Mouse (Mus musculus): ENCODE measurements around the gene Phactr3. TPM values are rescaled to one million over a fixed set of nuclear protein-coding genes. Genes with fewer than 3 reads are reported as not detected.

The Phactr3 gene
- polyA plus RNA-seq, 1 experiment = not detected

- no peaks in the 10 kb centered on the region for H3K36me3 ChIP-seq (ENCODE audit: control insufficient read depth, insufficient read depth)
- H3K4me3 ChIP-seq = no peak overlapping the region
- no peaks in the 10 kb centered on the region for H3K79me2 ChIP-seq (ENCODE audit: control insufficient read depth, insufficient read depth)
- no peak overlapping the region for H3K4me2 ChIP-seq (ENCODE audit: low read depth)
- H3ac ChIP-seq (ENCODE audit: control insufficient read depth, insufficient read length) = no peak overlapping the region
- no peaks in the 10 kb centered on the region for H3K27me3 ChIP-seq (ENCODE audit: control insufficient read depth, insufficient read depth, insufficient read length)
- TF ChIP-seq TCF12 (IDR thresholded peaks at IDR 0.05; ENCODE audit: insufficient read depth, poor library complexity, severe bottlenecking) (no peak), MYOD1 (IDR thresholded peaks at IDR 0.05; ENCODE audit: control insufficient read depth in 1 of 3, insufficient read length in 2 of 3, low read depth in 2 of 3) (no peak), POLR2AphosphoS2 (IDR thresholded peaks at IDR 0.05; ENCODE audit: insufficient read length, low read depth) (no peak), E2F4 (IDR thresholded peaks at IDR 0.05; ENCODE audit: insufficient read depth) (no peak), CEBPB (IDR thresholded peaks at IDR 0.05; ENCODE audit: insufficient read depth, poor library complexity, severe bottlenecking) (no peak), MAX (IDR thresholded peaks at IDR 0.05; ENCODE audit: low read depth) (no peak), POLR2A (IDR thresholded peaks at IDR 0.05; ENCODE audit: insufficient read length, low read depth) (no peak), SRF (IDR thresholded peaks at IDR 0.05; ENCODE audit: control insufficient read depth, insufficient read length, low read depth) (no peak), REST (IDR thresholded peaks at IDR 0.05; ENCODE audit: insufficient read depth, insufficient read length) (no peak), TCF3 (IDR thresholded peaks at IDR 0.05; ENCODE audit: insufficient read length, low read depth) (no peak), USF1 (IDR thresholded peaks at IDR 0.05; ENCODE audit: low read depth) (no peak), MYOG (IDR thresholded peaks at IDR 0.05; ENCODE audit: control insufficient read depth in 1 of 3, insufficient read depth in 1 of 3, insufficient read length in 2 of 3, low read depth in 2 of 3) (no peak)
Observed at GRCm38 (mm10) chr2:178149312-178149711, 30.5 kb downstream of the Phactr3 start.

GRCm38 (mm10) chr2:178150697-178151096 lies 31.9 kb downstream of the Phactr3 start:
- TF ChIP-seq POLR2A (IDR thresholded peaks at IDR 0.05; ENCODE audit: insufficient read length, low read depth) = no peak
- no peak for TF ChIP-seq MYOG (IDR thresholded peaks at IDR 0.05; ENCODE audit: control insufficient read depth in 1 of 3, insufficient read depth in 1 of 3, insufficient read length in 2 of 3, low read depth in 2 of 3)
- no peak for TF ChIP-seq E2F4 (IDR thresholded peaks at IDR 0.05; ENCODE audit: insufficient read depth)
- no peak for TF ChIP-seq MYOD1 (IDR thresholded peaks at IDR 0.05; ENCODE audit: control insufficient read depth in 1 of 3, insufficient read length in 2 of 3, low read depth in 2 of 3)
- TF ChIP-seq REST (IDR thresholded peaks at IDR 0.05; ENCODE audit: insufficient read depth, insufficient read length) = no peak
- no peak for TF ChIP-seq USF1 (IDR thresholded peaks at IDR 0.05; ENCODE audit: low read depth)
- TF ChIP-seq MAX (IDR thresholded peaks at IDR 0.05; ENCODE audit: low read depth) = no peak
- no peak for TF ChIP-seq SRF (IDR thresholded peaks at IDR 0.05; ENCODE audit: control insufficient read depth, insufficient read length, low read depth)
- no peak for TF ChIP-seq TCF3 (IDR thresholded peaks at IDR 0.05; ENCODE audit: insufficient read length, low read depth)
- TF ChIP-seq CEBPB (IDR thresholded peaks at IDR 0.05; ENCODE audit: insufficient read depth, poor library complexity, severe bottlenecking) = no peak
- TF ChIP-seq TCF12 (IDR thresholded peaks at IDR 0.05; ENCODE audit: insufficient read depth, poor library complexity, severe bottlenecking) = no peak
- no peak for TF ChIP-seq POLR2AphosphoS2 (IDR thresholded peaks at IDR 0.05; ENCODE audit: insufficient read length, low read depth)
- H3K27me3 ChIP-seq (ENCODE audit: control insufficient read depth, insufficient read depth, insufficient read length) = no peaks in the 10 kb centered on the region
- H3K4me3 ChIP-seq = no peak overlapping the region
- no peaks in the 10 kb centered on the region for H3K36me3 ChIP-seq (ENCODE audit: control insufficient read depth, insufficient read depth)
- H3K4me2 ChIP-seq (ENCODE audit: low read depth) = no peak overlapping the region
- no peaks in the 10 kb centered on the region for H3K79me2 ChIP-seq (ENCODE audit: control insufficient read depth, insufficient read depth)
- H3ac ChIP-seq (ENCODE audit: control insufficient read depth, insufficient read length) = no peak overlapping the region

- H3K27me3 ChIP-seq (ENCODE audit: control insufficient read depth, insufficient read depth, insufficient read length) = no peaks in the 10 kb centered on the region
Observed at GRCm38 (mm10) chr2:178153601-178154000, 34.8 kb downstream of the Phactr3 start.

GRCm38 (mm10) chr2:178154129-178154528 lies 35.4 kb downstream of the Phactr3 start:
- no peak for TF ChIP-seq MYOD1 (IDR thresholded peaks at IDR 0.05; ENCODE audit: control insufficient read depth in 1 of 3, insufficient read length in 2 of 3, low read depth in 2 of 3)
- TF ChIP-seq E2F4 (IDR thresholded peaks at IDR 0.05; ENCODE audit: insufficient read depth) = no peak
- TF ChIP-seq POLR2AphosphoS2 (IDR thresholded peaks at IDR 0.05; ENCODE audit: insufficient read length, low read depth) = no peak
- TF ChIP-seq POLR2A (IDR thresholded peaks at IDR 0.05; ENCODE audit: insufficient read length, low read depth) = no peak
- no peak for TF ChIP-seq MYOG (IDR thresholded peaks at IDR 0.05; ENCODE audit: control insufficient read depth in 1 of 3, insufficient read depth in 1 of 3, insufficient read length in 2 of 3, low read depth in 2 of 3)
- no peak for TF ChIP-seq CEBPB (IDR thresholded peaks at IDR 0.05; ENCODE audit: insufficient read depth, poor library complexity, severe bottlenecking)
- H3ac ChIP-seq (ENCODE audit: control insufficient read depth, insufficient read length) = no peak overlapping the region
- no peaks in the 10 kb centered on the region for H3K27me3 ChIP-seq (ENCODE audit: control insufficient read depth, insufficient read depth, insufficient read length)
- H3K36me3 ChIP-seq (ENCODE audit: control insufficient read depth, insufficient read depth) = no peaks in the 10 kb centered on the region
- H3K79me2 ChIP-seq (ENCODE audit: control insufficient read depth, insufficient read depth) = no peaks in the 10 kb centered on the region
- H3K4me3 ChIP-seq = no peak overlapping the region
- no peak overlapping the region for H3K4me2 ChIP-seq (ENCODE audit: low read depth)

More at GRCm38 (mm10) chr2:178153601-178154000, 34.8 kb downstream of the Phactr3 start:
- Histone ChIP-seq H3K36me3 (ENCODE audit: control insufficient read depth, insufficient read depth) (no peaks in the 10 kb centered on the region), H3K4me3 (no peak overlapping the region), H3ac (ENCODE audit: control insufficient read depth, insufficient read length) (no peak overlapping the region), H3K4me2 (ENCODE audit: low read depth) (no peak overlapping the region), H3K79me2 (ENCODE audit: control insufficient read depth, insufficient read depth) (no peaks in the 10 kb centered on the region)
- no peak for TF ChIP-seq E2F4 (IDR thresholded peaks at IDR 0.05; ENCODE audit: insufficient read depth)
- TF ChIP-seq USF1 (IDR thresholded peaks at IDR 0.05; ENCODE audit: low read depth) = no peak
- no peak for TF ChIP-seq SRF (IDR thresholded peaks at IDR 0.05; ENCODE audit: control insufficient read depth, insufficient read length, low read depth)
- TF ChIP-seq TCF3 (IDR thresholded peaks at IDR 0.05; ENCODE audit: insufficient read length, low read depth) = no peak
- TF ChIP-seq POLR2A (IDR thresholded peaks at IDR 0.05; ENCODE audit: insufficient read length, low read depth) = no peak
- no peak for TF ChIP-seq MYOD1 (IDR thresholded peaks at IDR 0.05; ENCODE audit: control insufficient read depth in 1 of 3, insufficient read length in 2 of 3, low read depth in 2 of 3)
- TF ChIP-seq MAX (IDR thresholded peaks at IDR 0.05; ENCODE audit: low read depth) = no peak
- TF ChIP-seq TCF12 (IDR thresholded peaks at IDR 0.05; ENCODE audit: insufficient read depth, poor library complexity, severe bottlenecking) = no peak
- no peak for TF ChIP-seq POLR2AphosphoS2 (IDR thresholded peaks at IDR 0.05; ENCODE audit: insufficient read length, low read depth)
- no peak for TF ChIP-seq CEBPB (IDR thresholded peaks at IDR 0.05; ENCODE audit: insufficient read depth, poor library complexity, severe bottlenecking)
- no peak for TF ChIP-seq MYOG (IDR thresholded peaks at IDR 0.05; ENCODE audit: control insufficient read depth in 1 of 3, insufficient read depth in 1 of 3, insufficient read length in 2 of 3, low read depth in 2 of 3)
- no peak for TF ChIP-seq REST (IDR thresholded peaks at IDR 0.05; ENCODE audit: insufficient read depth, insufficient read length)

Data from myocyte (in vitro differentiated cells).